Mouse (Mus musculus): ENCODE results near the gene Nrxn1.

Nrxn1 gene

GRCm38 (mm10) chr17:91093042-91093080 is at the start of gene Nrxn1:
TSS of gene Nrxn1 (minus strand) at chr17:91093071.
- DNase-seq (ENCODE audit: low spot score in 2 of 2) = no peak

GRCm38 (mm10) chr17:91136859-91137258 is 44.0 kb upstream of the Nrxn1 start:
- no peak for DNase-seq (ENCODE audit: low spot score in 2 of 2)

- no peak for DNase-seq (ENCODE audit: low spot score in 2 of 2)
These were observed 20.2 kb upstream of the Nrxn1 start for GRCm38 (mm10) chr17:91112880-91113628.

- DNase-seq (ENCODE audit: low spot score in 2 of 2) = no peak
These were observed 19.2 kb upstream of the Nrxn1 start for GRCm38 (mm10) chr17:91112085-91112484.

- no peak for DNase-seq (ENCODE audit: low spot score in 2 of 2)
These were observed 407 bp upstream of the Nrxn1 start for GRCm38 (mm10) chr17:91093081-91093875.

GRCm38 (mm10) chr17:91092421-91093041 is 340 bp downstream of the Nrxn1 start:
- DNase-seq (ENCODE audit: low spot score in 2 of 2) = no peak

- no peak for DNase-seq (ENCODE audit: low spot score in 2 of 2)
These were observed 2.2 kb downstream of the Nrxn1 start for GRCm38 (mm10) chr17:91090631-91091030.

- DNase-seq (ENCODE audit: low spot score in 2 of 2) = no peak
These were observed 3.9 kb downstream of the Nrxn1 start for GRCm38 (mm10) chr17:91088991-91089390.

- DNase-seq (ENCODE audit: low spot score in 2 of 2) = no peak
These were observed 4.7 kb downstream of the Nrxn1 start for GRCm38 (mm10) chr17:91088037-91088715.

- no peak for DNase-seq (ENCODE audit: low spot score in 2 of 2)
These were observed 6.5 kb downstream of the Nrxn1 start for GRCm38 (mm10) chr17:91086412-91086811.

GRCm38 (mm10) chr17:91085416-91085815 is 7.5 kb downstream of the Nrxn1 start:
- no peak for DNase-seq (ENCODE audit: low spot score in 2 of 2)

- DNase-seq (ENCODE audit: low spot score in 2 of 2) = no peak
These were observed 13.8 kb downstream of the Nrxn1 start for GRCm38 (mm10) chr17:91079096-91079495.

- no peak for DNase-seq (ENCODE audit: low spot score in 2 of 2)
These were observed 18.1 kb downstream of the Nrxn1 start for GRCm38 (mm10) chr17:91074780-91075179.

- no peak for DNase-seq (ENCODE audit: low spot score in 2 of 2)
These were observed 59.4 kb downstream of the Nrxn1 start for GRCm38 (mm10) chr17:91033466-91033865.

- DNase-seq (ENCODE audit: low spot score in 2 of 2) = no peak
These were observed 67.7 kb downstream of the Nrxn1 start for GRCm38 (mm10) chr17:91025061-91025623.

- no peak for DNase-seq (ENCODE audit: low spot score in 2 of 2)
These were observed 85.3 kb downstream of the Nrxn1 start for GRCm38 (mm10) chr17:91007385-91008089.

- no peak for DNase-seq (ENCODE audit: low spot score in 2 of 2)
These were observed 92.5 kb downstream of the Nrxn1 start for GRCm38 (mm10) chr17:91000389-91000788.

GRCm38 (mm10) chr17:90999667-91000154 is 93.2 kb downstream of the Nrxn1 start:
- no peak for DNase-seq (ENCODE audit: low spot score in 2 of 2)

GRCm38 (mm10) chr17:90997714-90998113 is 95.2 kb downstream of the Nrxn1 start:
- no peak for DNase-seq (ENCODE audit: low spot score in 2 of 2)

GRCm38 (mm10) chr17:90995436-90995835 is 97.4 kb downstream of the Nrxn1 start:
- DNase-seq (ENCODE audit: low spot score in 2 of 2) = no peak

GRCm38 (mm10) chr17:90994247-90994646 is 98.6 kb downstream of the Nrxn1 start:
- no peak for DNase-seq (ENCODE audit: low spot score in 2 of 2)

GRCm38 (mm10) chr17:90990747-90991146 is 102.1 kb downstream of the Nrxn1 start:
- no peak for DNase-seq (ENCODE audit: low spot score in 2 of 2)
